Mouse (Mus musculus) spleen, adult 2 months (tissue): Measurements from ENCODE around the gene Ciart.

ENCODE experiments used
- CTCF ChIP-seq: fragments of 200-500 bp; IDR thresholded peaks from 2 replicates; pipeline ENCODE4 v1.5.1; 2011; ENCODE audit warnings: mild to moderate bottlenecking, inconsistent platforms; ENCODE audit not compliant: insufficient read depth, insufficient read length, insufficient replicate concordance; ENCODE audit errors: extremely low read depth
- POLR2A ChIP-seq: fragments of 200-500 bp; IDR thresholded peaks from 2 replicates; pipeline ENCODE4 v1.6.1; 2011; ENCODE audit warnings: low read depth, low read length, inconsistent platforms

DNA sequence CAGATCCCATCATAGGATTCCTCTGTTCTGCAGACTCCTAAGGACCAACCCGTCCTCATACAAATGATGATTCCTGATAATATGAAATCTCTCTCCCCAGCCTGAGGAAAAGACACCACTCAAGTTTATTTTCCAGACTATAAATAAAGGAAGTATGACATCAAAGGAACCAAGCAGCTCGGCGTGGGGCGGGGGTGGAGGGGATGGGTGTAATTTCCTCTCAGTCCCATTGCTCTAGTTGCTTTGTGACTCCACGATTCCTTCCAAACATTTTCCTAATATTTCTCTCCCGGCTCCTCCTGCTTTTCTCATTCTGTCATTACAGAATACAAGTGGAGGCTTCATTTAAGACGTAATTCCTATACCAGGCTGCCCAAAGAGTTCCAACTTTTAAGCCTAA lies 11.1 kb upstream of the Ciart start:
- TF ChIP-seq CTCF (no peak), POLR2A (no peak)
